Comparison of ENCODE assay signal across 11 mouse cellular contexts in the genomic region with DNA sequence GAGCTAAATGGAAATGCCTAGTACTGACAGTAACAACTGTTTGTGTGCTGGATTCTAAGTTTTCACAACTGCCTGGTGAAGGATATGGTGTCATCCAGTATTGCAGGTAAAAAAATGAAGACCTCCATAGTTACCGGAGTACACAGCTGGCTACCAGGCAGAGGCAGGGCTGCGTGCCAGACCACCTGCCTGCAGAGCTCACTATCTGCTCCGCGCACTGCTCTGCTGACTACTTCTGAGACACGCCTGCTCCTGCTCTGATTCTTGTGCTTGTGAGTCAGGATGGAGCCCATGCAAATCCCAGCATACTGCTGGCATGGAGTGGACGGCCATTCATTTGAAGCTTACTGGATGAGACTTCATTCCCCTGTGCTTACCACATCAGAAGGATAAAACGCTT. TPM values are rescaled to one million over a fixed set of nuclear protein-coding genes. Genes with fewer than 3 reads are reported as not detected.
DNase-seq lines count a peak whose midpoint lies in the region; ATAC-seq and TF ChIP-seq lines count a peak whose summit lies in the region.
"Had no signal": no experiment of that assay in that cellular context is flagged by ENCODE, and none has a peak within 500 bp of the region (broad histone marks: within the 10 kb centered on the region; RNA-seq: fewer than 3 reads in every experiment).

No protein-coding gene starts in this region.

- no peak overlapping the region for H3K4me2 ChIP-seq in limb, embryonic 14.5 days (replicated peaks; ENCODE audit: low read depth, low read length, severe bottlenecking)
- H3K4me2 ChIP-seq in embryonic facial prominence, embryonic 14.5 days (ENCODE audit: low read depth, low read length), result no peak overlapping the region
- H3K4me2 ChIP-seq in stomach, postnatal 0 days (replicated peaks; ENCODE audit: low read depth), result no peak overlapping the region
- H3K4me2 ChIP-seq: hindbrain, embryonic 14.5 days had no signal

- no peak for TF ChIP-seq EP300 in stomach, postnatal 0 days (optimal IDR thresholded peaks at IDR 0.05)

- H3K9me3 ChIP-seq in limb, embryonic 14.5 days (ENCODE audit: control insufficient read depth, low read length), result no peaks in the 10 kb centered on the region
- H3K9me3 ChIP-seq in limb, embryonic 10.5 days (replicated peaks), result no peaks in the 10 kb centered on the region
- no peaks in the 10 kb centered on the region for H3K9me3 ChIP-seq in embryonic facial prominence, embryonic 14.5 days (ENCODE audit: control insufficient read depth, low read length)
- H3K9me3 ChIP-seq in stomach, postnatal 0 days (ENCODE audit: control insufficient read depth, low read length), result no peaks in the 10 kb centered on the region

- peak; percentile 49 to 63 for DNase-seq in cerebellum, postnatal 10 days
- DNase-seq in cerebellum, adult 8-10 months, result no peak
- peak; percentile 22 for DNase-seq in limb, embryonic 14.5 days (ENCODE audit: low spot score)
- no peak for DNase-seq in limb, embryonic 10.5 days (ENCODE audit: low spot score)
- peak; percentile 68 for DNase-seq in embryonic facial prominence, embryonic 14.5 days (ENCODE audit: low spot score)
- peak; percentile 31 for DNase-seq in stomach, postnatal 0 days (ENCODE audit: low spot score)
- no peak for DNase-seq in frontal cortex, postnatal 25 days (ENCODE audit: low spot score in 2 of 2)
- no peak for DNase-seq in B cell, adult 2 months
- DNase-seq: spleen, adult 18-20 months had no signal

- no peak overlapping the region for H3K9ac ChIP-seq in limb, embryonic 14.5 days (ENCODE audit: low read depth, low read length, severe bottlenecking)
- no peak overlapping the region for H3K9ac ChIP-seq in embryonic facial prominence, embryonic 14.5 days (ENCODE audit: low read depth, low read length)
- H3K9ac ChIP-seq in stomach, postnatal 0 days (ENCODE audit: low read length), result no peak overlapping the region
- H3K9ac ChIP-seq: hindbrain, embryonic 14.5 days had no signal

- no peak for ATAC-seq in limb, embryonic 14.5 days (ENCODE audit: low FRiP score, low read depth)
- ATAC-seq in embryonic facial prominence, embryonic 14.5 days (ENCODE audit: low read depth), result peak; percentile 32
- ATAC-seq in stomach, postnatal 0 days (ENCODE audit: low FRiP score, low TSS enrichment), result no peak

- 62% methylated on average over 7 of the region's 7 CpGs for WGBS in limb, embryonic 14.5 days
- WGBS in limb, embryonic 10.5 days, result 87% methylated on average over 7 of the region's 7 CpGs
- 72% methylated on average over 7 of the region's 7 CpGs for WGBS in embryonic facial prominence, embryonic 14.5 days
- WGBS in stomach, postnatal 0 days, result 65% methylated on average over 7 of the region's 7 CpGs

- peaks cover 17% of the 10 kb centered on the region for H3K4me1 ChIP-seq in limb, embryonic 14.5 days (ENCODE audit: control insufficient read depth, insufficient read depth, low read length)
- H3K4me1 ChIP-seq in limb, embryonic 10.5 days, result peaks cover 25% of the 10 kb centered on the region
- H3K4me1 ChIP-seq in embryonic facial prominence, embryonic 14.5 days (ENCODE audit: control insufficient read depth, insufficient read depth, low read length), result peaks cover 16% of the 10 kb centered on the region
- 0 out of 2 replicates have a peak, but pooled peaks cover 3% of the 10 kb centered on the region for H3K4me1 ChIP-seq in stomach, postnatal 0 days (replicated peaks; ENCODE audit: control insufficient read depth, insufficient read depth)

- TF ChIP-seq CTCF in stomach, postnatal 0 days (IDR thresholded peaks at IDR 0.05; ENCODE audit: low read depth), result no peak

- H3K4me3 ChIP-seq in limb, embryonic 14.5 days (replicated peaks; ENCODE audit: low read length), result no peak overlapping the region
- H3K4me3 ChIP-seq in limb, embryonic 10.5 days, result no peak overlapping the region
- no peak overlapping the region for H3K4me3 ChIP-seq in embryonic facial prominence, embryonic 14.5 days (ENCODE audit: low read depth, low read length)
- no peak overlapping the region for H3K4me3 ChIP-seq in stomach, postnatal 0 days (ENCODE audit: low read depth, low read length)
- H3K4me3 ChIP-seq: erythroblast, embryonic 14.5 days had no signal

- TF ChIP-seq POLR2A in limb, embryonic 14.5 days (IDR thresholded peaks at IDR 0.05; ENCODE audit: borderline replicate concordance, extremely low read depth, insufficient read depth, insufficient read length), result no peak

- no peak overlapping the region for H3K27ac ChIP-seq in limb, embryonic 14.5 days (replicated peaks; ENCODE audit: low read depth, low read length)
- H3K27ac ChIP-seq in limb, embryonic 10.5 days, result no peak overlapping the region
- no peak overlapping the region for H3K27ac ChIP-seq in embryonic facial prominence, embryonic 14.5 days (replicated peaks; ENCODE audit: low read depth, low read length)
- H3K27ac ChIP-seq in stomach, postnatal 0 days (replicated peaks), result no peak overlapping the region
- H3K27ac ChIP-seq: hindbrain, embryonic 14.5 days had no signal

- H3K36me3 ChIP-seq in limb, embryonic 14.5 days (ENCODE audit: control insufficient read depth, insufficient read depth, low read length), result peaks cover 28% of the 10 kb centered on the region
- H3K36me3 ChIP-seq in limb, embryonic 10.5 days, result peaks cover 70% of the 10 kb centered on the region
- peaks cover 30% of the 10 kb centered on the region for H3K36me3 ChIP-seq in embryonic facial prominence, embryonic 14.5 days (ENCODE audit: control insufficient read depth, insufficient read depth, low read length)
- H3K36me3 ChIP-seq in stomach, postnatal 0 days (ENCODE audit: control insufficient read depth, insufficient read depth, low read length), result no peaks in the 10 kb centered on the region; the same call in 1 of the 2 replicates

- H3K27me3 ChIP-seq in limb, embryonic 14.5 days (ENCODE audit: control insufficient read depth, insufficient read depth, low read length), result no peaks in the 10 kb centered on the region
- no peaks in the 10 kb centered on the region for H3K27me3 ChIP-seq in limb, embryonic 10.5 days (ENCODE audit: low read depth, poor library complexity, severe bottlenecking)
- H3K27me3 ChIP-seq in embryonic facial prominence, embryonic 14.5 days (replicated peaks; ENCODE audit: control insufficient read depth, insufficient read depth, low read length), result no peaks in the 10 kb centered on the region
- no peaks in the 10 kb centered on the region for H3K27me3 ChIP-seq in stomach, postnatal 0 days (ENCODE audit: control insufficient read depth, insufficient read depth, low read length)

RNA-seq across cellular contexts. Expression of a gene that starts 2.6 kb away (rescaled TPM):
- polyA plus RNA-seq in limb, embryonic 14.5 days (2012; rRNA removed), result 0.53 and 0.72 TPM in 2 replicates
- 0.43 and 0.55 TPM in 2 replicates for polyA plus RNA-seq in limb, embryonic 14.5 days (2014; fragmentation: Nextera tagmentation; extraction: Ambion mirVana)
- polyA plus RNA-seq in limb, embryonic 10.5 days (2016; fragmentation: Nextera tagmentation; extraction: Ambion mirVana), result 0.56 and 0.63 TPM in 2 replicates
- polyA plus RNA-seq in embryonic facial prominence, embryonic 14.5 days (2014; fragmentation: Nextera tagmentation; extraction: Ambion mirVana), result 0.26 and 0.81 TPM in 2 replicates
- 0.36 and 0.38 TPM in 2 replicates for polyA plus RNA-seq in stomach, postnatal 0 days (2015; fragmentation: Nextera tagmentation; extraction: Ambion mirVana)

RNA-seq across cellular contexts. Expression of a gene that starts 30.1 kb away (rescaled TPM):
- polyA plus RNA-seq in limb, embryonic 14.5 days (2012; rRNA removed), result 67.7 and 71.4 TPM in 2 replicates
- polyA plus RNA-seq in limb, embryonic 14.5 days (2014; fragmentation: Nextera tagmentation; extraction: Ambion mirVana), result 87.9 and 97.7 TPM in 2 replicates
- 168 and 183 TPM in 2 replicates for polyA plus RNA-seq in limb, embryonic 10.5 days (2016; fragmentation: Nextera tagmentation; extraction: Ambion mirVana)
- polyA plus RNA-seq in embryonic facial prominence, embryonic 14.5 days (2014; fragmentation: Nextera tagmentation; extraction: Ambion mirVana), result 85.0 and 98.9 TPM in 2 replicates
- polyA plus RNA-seq in stomach, postnatal 0 days (2015; fragmentation: Nextera tagmentation; extraction: Ambion mirVana), result 61.9 TPM in 2 replicates

Comparison
In these comparisons a context has a peak if more than half of its experiments do, and no peak if none do; other contexts are left out.
1. DNase-seq: peak in cerebellum, postnatal 10 days (2 of 2), limb, embryonic 14.5 days (single experiment), embryonic facial prominence, embryonic 14.5 days (single experiment) and stomach, postnatal 0 days (single experiment); none in cerebellum, adult 8-10 months (single experiment), limb, embryonic 10.5 days (single experiment), frontal cortex, postnatal 25 days (0 of 2) and B cell, adult 2 months (0 of 2).